Mouse (Mus musculus) frontal cortex, postnatal 25 days (tissue): Measurements from ENCODE around the gene Dnajc28.

Experiments
- DNase-seq, 2 experiments: peaks; one replicate each; pipeline ENCODE4 v3.0.0; 2022; ENCODE audit warnings: low spot score in 2 of 2

Dnajc28 gene

GRCm38 (mm10) chr16:91632439-91632838, 13.6 kb upstream of the Dnajc28 start:
- no peak for DNase-seq

- no peak for DNase-seq
Observed at GRCm38 (mm10) chr16:91630584-91630983, 11.8 kb upstream of the Dnajc28 start.

GRCm38 (mm10) chr16:91629749-91630148, 10.9 kb upstream of the Dnajc28 start:
- no peak for DNase-seq

GRCm38 (mm10) chr16:91628673-91629072, 9.8 kb upstream of the Dnajc28 start:
- DNase-seq: no peak

GRCm38 (mm10) chr16:91627831-91628230, 9.0 kb upstream of the Dnajc28 start:
- no peak for DNase-seq

GRCm38 (mm10) chr16:91623074-91623473, 4.2 kb upstream of the Dnajc28 start:
- no peak for DNase-seq

GRCm38 (mm10) chr16:91620991-91621390, 2.2 kb upstream of the Dnajc28 start:
- no peak for DNase-seq

GRCm38 (mm10) chr16:91620185-91620584, 1.4 kb upstream of the Dnajc28 start:
- DNase-seq: no peak

- no peak for DNase-seq
Observed at GRCm38 (mm10) chr16:91614552-91614951, 4.3 kb downstream of the Dnajc28 start.

GRCm38 (mm10) chr16:91612525-91612924, 6.3 kb downstream of the Dnajc28 start:
- DNase-seq: no peak

- no peak for DNase-seq
Observed at GRCm38 (mm10) chr16:91611248-91611647, 7.6 kb downstream of the Dnajc28 start.

- no peak for DNase-seq
Observed at GRCm38 (mm10) chr16:91609501-91610245, 9.2 kb downstream of the Dnajc28 start.

GRCm38 (mm10) chr16:91606958-91607357, 11.9 kb downstream of the Dnajc28 start:
- DNase-seq: no peak

GRCm38 (mm10) chr16:91605156-91605555, 13.7 kb downstream of the Dnajc28 start:
- no peak for DNase-seq

GRCm38 (mm10) chr16:91601693-91602092, 17.1 kb downstream of the Dnajc28 start:
- no peak for DNase-seq

GRCm38 (mm10) chr16:91601081-91601480, 17.7 kb downstream of the Dnajc28 start:
- DNase-seq: no peak

- no peak for DNase-seq
Observed at GRCm38 (mm10) chr16:91599242-91599641, 19.6 kb downstream of the Dnajc28 start.

GRCm38 (mm10) chr16:91597672-91598010, 21.2 kb downstream of the Dnajc28 start, which contains the start of gene Tmem50b:
Gene Tmem50b, minus strand, starts transcription at chr16:91597800.
- DNase-seq: peak; percentile 96 to 98

- peak in 1 of 2 experiments; percentile 10 for DNase-seq
Observed at GRCm38 (mm10) chr16:91596779-91597671, 21.8 kb downstream of the Dnajc28 start.

- no peak for DNase-seq
Observed at GRCm38 (mm10) chr16:91596397-91596778, 22.4 kb downstream of the Dnajc28 start.

- no peak for DNase-seq
Observed at GRCm38 (mm10) chr16:91595076-91595475, 23.8 kb downstream of the Dnajc28 start.

GRCm38 (mm10) chr16:91593262-91593661, 25.6 kb downstream of the Dnajc28 start:
- DNase-seq: no peak

- DNase-seq: no peak
Observed at GRCm38 (mm10) chr16:91592162-91592561, 26.7 kb downstream of the Dnajc28 start.
